Mouse (Mus musculus) right cerebral cortex, postnatal 36 days (tissue): Measurements from ENCODE around the gene Cyba.

Experiments used
- DNase-seq, 2 experiments: peaks; one replicate each; pipeline ENCODE4 v3.0.0; 2022; ENCODE audit warnings: low spot score in 2 of 2, mixed read lengths in 1 of 2

Gene Cyba

DNA sequence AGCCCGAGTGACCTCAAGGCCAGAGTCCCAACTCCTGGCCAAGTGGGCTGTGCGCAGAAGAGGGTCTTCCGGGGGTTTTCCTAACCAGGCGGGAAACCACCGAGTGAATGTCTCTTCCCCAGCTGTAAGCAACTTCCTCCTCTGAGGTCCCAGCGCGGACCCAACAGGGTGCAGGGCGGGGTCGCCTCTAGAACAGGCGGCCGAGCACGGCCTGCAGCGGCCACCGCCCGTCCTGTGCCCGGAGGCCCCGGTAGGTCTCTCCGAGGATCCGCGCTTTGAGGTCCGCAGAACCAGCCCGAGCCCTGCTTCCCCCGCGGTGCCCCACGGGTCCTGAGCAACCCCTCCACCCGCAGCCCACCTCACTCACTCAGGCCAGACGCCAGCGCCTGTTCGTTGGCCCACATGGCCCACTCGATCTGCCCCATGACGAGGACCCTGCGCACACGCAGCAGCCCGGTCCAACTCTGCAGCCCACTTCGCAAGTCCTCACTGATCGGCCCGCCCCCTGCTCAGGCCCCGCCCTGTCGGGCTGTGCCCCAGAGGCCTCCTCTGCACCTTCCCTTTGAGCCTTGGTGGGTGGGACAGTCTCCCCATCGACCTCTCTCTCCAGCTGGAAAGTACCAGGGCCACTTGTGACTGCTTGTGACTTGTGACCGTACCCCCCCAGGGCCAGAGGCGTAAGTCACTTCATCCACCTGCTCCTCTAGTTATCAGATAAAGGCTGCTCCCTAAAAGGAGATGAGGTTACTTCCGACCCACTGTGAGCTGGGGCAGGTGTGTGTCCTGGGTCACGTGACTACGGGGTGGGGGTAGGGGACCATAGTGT, at the start of gene Cyba:
Gene Cyba (minus strand): TSS at position 488 of the 826 bp plus-strand sequence.
- DNase-seq: no peak

DNA sequence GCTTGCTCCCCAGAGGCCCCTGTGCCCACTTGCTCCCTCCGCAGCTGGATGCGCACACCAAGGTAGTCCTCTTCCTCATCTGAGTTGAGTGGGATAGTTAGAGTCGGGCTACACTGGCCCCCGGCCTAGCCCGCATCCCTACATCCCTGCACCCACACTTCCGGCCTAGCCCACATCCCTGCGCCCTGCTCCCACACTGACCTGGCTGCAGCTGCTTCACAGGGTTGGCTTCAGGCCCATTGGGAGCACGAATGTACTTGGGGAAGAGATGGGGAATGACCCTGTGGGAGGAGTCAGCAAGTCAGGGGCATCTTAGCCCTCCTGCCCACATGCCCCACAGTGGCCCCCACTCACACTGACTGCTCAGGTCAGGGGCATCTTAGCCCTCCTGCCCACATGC, 49.7 kb upstream of the Cyba start:
- no peak for DNase-seq

DNA sequence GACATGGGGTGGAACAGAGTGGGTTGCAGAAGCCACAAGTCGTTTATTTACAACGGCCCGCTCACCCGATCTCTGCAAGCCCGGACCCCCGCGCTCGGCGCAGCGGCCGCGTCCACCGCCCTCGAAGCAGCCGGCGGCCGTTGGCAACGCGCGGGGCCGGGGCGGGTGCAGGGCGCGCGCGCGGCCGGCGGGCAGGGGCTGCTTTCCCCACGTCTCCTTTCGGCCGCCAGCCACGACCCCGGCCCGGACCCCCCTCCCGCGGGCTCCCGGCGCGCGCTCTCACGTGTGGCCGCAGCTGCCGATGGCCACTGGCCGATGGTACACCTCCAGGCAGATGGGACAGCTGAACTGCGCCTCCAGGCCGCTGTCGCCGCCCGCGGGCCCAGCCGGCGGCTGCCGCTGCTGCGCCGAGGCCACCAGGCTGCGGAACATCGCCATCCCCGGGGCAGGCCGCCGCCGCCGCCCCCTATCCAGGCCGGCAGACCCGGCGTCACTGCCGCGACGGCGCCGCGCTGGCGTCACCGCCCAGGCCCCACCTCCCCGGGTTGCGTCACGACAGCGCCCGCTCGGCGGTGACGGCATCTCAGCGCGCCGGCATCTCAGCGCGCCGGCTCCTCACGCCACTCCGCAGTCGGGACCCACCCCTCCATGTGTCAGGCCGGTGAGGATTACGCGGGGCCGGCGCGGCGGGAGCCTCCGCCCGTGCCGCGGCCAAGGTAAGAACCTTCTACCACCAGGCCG, 43.0 kb upstream of the Cyba start, which contains the start of the genes Rnf166 and Ctu2:
Gene Rnf166 (minus strand): TSS at position 485 of the 741 bp plus-strand sequence.
Gene Ctu2 (plus strand): TSS at position 564 of the 741 bp plus-strand sequence.
- DNase-seq: peak; percentile 82

DNA sequence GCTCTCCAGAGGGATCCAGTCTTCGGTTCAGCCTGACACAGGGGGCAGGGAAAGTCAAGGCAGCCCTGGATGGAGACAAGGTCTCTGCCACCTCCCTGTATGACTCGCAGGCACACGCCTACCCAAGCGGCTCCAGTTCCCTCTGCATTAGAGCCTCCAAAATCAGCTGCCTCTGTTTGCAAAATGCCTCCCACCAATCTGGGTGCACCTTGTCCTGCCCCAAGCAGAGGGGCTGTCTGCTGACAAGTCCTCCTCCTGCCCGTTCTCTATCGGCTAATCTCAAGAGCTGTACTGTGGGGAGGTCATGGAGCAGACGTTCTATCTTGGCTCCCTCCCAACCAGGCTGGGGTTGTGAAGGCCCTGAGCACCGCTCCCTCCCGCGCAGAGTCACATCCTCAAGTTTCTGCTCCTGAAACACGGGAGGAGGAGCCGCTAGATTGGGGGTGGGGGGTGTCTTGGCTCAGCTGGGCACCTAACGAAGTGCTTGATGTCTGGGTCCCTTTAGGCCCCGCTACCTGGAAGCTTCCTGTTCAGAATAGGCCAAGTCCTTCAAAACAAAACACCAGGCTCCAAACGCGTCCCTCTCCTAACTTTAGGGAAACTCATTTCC, 42.3 kb upstream of the Cyba start:
- peak in 1 of 2 experiments; percentile 49 for DNase-seq

DNA sequence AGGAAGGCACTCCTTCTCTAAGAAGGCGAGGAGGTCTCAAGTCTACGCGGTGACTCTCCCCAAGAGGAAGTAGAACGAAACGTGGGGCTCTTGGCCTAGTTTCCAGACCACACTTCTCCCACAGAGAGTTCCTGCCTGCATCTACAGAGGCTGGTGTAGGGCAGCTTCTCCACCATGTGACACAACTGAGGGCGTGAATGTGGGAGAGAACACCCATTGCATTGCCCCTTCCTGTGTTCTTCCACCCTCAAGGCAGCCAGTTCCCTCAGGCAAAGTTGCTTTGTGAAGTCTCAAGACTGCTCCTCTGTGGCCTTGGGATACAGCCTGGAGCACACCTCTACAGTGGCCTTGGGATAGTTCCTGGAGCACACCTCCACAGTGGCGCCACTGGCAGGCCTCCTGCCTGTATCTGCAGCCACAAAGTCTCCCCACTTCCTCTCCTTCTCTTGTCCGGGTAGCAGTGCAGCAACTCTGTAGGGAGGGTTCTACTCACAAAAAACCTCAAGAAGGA, 41.2 kb upstream of the Cyba start:
- peak in 1 of 2 experiments; percentile 39 for DNase-seq

DNA sequence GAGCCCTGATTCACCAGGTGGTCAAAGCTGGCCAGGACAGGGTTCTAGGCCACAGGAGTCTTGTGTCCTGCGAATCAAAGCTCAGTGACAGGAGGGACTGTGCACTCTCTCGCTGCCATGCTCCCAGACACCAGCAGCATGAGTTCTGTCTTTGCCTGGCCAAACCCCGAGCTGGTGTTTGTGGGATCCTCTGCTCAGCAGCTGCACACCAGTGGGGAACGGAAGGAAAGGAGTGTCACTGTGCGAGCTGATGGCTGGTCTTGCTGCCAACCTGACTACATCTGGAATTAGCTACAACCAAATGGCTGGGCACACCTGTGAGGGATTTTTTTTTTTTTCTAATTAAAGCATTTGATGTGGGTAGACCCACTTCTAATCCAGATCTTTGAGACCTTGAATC, 38.0 kb upstream of the Cyba start:
- DNase-seq: no peak

DNA sequence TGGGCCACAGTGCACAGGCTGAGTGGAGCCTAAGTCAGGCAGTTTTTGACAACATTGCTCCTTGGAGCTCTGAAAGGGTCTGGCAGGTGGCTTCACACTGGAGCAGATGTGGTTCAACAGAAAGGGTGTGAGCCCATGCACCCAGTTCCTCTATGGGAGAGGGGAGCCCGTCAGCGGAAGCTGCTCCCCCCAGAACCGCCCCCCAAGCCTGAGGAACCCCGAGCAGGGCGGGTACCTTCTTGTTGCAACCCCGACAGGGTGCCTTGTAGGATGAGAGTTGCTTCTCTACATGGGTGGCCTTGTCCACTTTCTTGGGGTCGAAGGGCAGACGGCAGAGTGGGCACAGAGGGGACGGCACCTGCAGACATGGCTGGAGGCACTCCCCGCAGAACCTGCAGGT, 37.2 kb upstream of the Cyba start:
- no peak for DNase-seq

DNA sequence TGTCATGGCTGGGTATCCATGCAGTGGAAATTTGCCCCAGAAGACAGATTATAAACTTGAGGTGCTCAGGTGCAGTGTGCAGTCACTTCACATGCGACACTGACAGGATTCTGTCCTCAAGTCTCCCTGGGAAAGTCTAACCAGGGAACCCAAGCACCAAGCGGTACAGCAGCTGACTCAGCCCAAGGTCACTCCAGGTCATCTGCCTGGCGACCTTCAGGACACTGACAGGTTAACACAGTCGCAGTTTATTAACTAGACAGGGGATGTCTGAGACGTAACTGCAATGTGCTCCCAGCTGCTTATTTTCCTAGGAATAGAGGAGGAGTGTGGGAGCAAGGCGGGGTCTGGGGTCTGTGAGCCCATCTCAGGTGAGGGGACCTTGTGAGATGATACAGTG, 36.7 kb upstream of the Cyba start:
- no peak for DNase-seq

DNA sequence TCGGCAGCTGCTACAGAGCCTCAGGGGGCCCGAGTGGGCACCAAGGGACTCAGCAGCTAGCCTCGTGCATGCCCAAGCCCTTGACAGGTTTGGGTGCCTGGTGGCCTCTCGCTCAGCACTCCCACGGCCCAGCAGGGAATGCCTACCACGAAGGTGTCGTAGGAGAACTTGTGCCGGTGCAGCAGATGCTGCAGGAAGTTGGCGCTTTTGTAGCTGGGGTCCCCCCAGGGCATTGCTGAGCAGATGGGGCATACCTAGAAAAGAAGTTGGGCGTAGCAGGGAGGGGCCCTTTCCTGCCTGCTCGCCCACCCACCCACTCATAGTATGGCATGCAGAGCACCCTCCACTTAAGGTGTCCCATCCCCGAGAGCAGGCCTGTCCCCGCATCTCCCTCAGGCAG, 35.1 kb upstream of the Cyba start:
- DNase-seq: no peak

DNA sequence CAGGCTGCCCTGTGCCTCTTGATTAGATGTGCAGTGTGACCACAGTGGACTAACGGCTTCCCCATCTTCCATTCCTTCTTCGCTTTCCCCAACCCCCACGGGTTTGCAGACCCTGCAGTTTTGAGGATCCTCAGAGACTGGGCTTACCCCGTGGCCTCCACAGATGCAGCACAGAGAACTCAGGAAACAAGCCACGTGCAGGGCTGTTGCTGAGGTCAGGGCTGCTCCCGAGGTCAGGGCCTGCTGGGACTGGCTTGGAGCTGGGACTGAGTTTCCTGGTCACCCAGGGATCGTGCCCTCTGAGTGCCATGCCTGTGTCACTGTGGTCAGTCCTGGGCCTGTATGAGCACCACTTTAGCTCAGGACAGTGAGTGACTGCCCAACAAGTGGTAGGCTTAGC, 32.3 kb upstream of the Cyba start:
- no peak for DNase-seq

DNA sequence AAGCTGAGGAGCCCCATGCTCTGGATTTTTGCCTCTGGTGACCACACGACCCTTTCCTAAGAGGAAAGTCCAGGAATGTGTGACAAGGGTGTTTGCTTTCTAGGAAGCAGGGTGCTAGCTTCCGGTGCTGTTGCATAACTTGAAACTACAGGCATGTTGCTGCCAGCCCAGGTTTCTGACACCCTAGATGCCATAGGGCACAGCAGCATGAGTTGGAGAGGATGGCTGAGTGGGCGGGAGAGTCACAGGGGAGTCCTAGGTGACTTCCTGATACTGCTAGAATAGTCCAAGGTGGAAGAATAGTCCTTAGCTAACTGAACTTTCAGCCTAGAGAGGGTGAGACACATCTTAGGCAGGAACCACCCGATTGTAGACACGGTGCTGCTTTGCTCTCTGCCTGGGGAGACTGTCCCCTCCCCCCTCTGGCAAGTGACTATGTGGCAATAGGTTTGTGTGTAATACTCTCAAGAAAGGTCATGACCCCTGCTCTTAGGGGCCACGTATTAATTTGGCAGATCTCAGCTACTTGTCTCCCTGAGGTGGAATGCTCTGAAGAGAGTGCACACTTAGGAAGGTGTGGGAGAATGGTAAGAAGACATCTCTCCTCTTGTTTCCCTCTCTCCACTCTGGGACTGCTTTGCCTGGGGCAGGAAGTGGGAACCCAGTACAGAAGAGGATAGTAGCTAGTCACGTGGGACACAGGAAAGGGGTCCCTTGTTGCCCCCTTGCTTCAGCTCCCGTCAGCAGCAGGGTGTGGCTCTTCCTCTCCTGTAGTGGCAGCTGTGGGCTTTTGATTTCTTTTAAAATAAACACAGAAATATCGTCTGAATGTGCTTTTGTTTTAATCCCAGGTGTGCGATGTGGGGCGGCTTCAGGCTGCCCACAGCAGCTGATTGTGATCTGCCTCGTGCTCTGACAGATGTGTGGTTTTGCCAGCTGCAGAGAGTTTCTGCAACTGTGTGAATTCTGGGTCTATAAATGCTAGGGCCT, 31.2 kb upstream of the Cyba start:
- no peak for DNase-seq

DNA sequence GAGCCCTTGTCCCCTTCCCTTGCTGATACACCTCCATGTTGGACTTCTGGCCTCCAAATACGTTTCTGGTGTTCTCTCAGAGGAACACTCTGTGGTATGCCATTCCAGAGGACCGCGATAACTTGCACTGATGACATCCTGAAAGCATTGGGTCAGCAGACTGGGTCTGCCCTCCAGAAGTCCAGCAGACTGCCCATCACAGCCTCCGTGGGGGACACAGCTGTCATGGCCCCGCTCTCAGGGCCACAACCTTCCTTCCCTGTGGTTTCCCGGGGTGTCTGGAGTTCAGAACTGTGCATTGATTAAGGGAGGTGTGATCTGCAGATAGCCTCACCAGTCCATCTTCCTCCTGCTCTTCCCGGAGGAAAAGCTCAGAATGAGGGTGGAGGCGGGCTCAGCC, 29.8 kb upstream of the Cyba start:
- no peak for DNase-seq

DNA sequence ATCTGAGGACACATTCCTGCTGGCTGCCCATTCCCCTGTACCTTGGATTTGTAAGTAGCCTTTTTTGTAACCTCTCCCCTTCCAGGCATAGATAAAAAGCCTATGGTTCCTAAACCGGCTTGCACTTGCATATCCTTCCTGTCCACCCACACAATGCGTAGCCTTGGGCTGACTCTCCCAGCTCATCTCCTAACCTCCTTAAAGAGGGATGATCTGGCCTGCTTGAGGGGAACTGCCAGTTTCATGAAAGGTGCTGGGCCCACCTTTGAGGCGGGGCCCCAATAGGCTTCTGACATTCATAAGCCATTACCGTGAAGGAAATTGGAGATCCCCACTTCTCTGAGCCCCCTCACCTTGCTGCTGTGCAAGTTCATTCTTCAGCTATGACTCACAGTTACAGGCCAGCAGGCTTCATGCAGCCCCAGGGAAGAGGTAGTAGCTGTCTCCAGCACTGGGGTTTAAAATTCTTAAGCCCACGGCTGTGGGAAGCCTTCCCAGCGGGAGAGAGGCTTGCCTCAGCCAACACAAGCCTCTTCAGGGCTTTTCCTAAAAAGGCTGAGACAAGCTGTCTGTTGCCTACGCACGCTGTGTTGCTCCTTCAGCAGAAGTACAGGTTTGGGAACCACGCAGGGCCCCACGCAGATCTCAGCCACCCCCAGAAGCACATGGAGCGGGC, 28.9 kb upstream of the Cyba start:
- DNase-seq: peak; percentile 77 to 90

DNA sequence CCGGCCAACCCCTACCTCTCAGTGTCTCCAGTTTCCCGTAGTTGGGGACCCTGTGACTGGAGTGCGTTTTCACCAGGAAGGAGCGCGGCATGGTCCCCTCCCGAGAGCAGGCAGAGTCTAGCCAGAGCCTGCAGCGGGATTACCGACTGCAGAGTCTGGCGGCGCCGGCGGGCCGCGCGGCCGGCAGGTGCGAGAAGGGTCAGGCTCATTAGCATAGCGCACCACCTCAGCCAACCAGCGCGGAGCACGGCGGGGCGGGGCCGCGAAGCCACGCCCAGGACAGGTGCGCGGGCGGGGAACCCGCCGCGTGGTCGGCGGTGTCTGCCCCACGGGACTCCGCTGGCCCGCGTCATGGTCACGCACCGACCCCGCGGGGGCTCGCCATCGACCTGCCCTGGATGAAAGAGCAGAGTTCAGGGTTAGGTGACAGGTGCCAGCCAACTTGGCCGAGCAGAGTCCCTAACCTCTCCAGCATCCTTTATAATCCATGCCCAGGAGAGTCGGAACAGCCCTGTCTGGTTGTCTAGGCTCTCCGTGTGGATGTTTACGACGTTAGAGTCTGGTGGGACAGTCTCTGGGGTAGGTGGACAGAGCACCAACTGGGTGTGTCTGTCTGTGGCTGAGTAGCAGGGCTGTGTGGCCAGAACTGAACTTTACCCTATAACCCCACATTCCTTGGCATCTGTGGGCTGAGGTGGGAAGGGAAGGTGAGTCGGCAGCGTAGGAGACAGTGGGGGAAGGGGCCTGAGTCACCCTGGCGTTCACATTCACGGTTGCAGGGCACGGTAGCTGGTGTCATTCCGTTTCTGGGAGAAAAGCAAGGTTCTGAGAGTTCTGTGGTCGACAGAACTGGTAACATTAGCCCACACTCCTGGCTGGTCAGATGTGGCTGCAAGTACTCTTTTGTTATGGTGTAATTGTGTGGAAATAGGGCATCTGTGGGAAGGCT, 28.1 kb upstream of the Cyba start, which contains the start of gene Snai3:
Gene Snai3 (minus strand): TSS at position 210 of the 949 bp plus-strand sequence.
- DNase-seq: no peak

DNA sequence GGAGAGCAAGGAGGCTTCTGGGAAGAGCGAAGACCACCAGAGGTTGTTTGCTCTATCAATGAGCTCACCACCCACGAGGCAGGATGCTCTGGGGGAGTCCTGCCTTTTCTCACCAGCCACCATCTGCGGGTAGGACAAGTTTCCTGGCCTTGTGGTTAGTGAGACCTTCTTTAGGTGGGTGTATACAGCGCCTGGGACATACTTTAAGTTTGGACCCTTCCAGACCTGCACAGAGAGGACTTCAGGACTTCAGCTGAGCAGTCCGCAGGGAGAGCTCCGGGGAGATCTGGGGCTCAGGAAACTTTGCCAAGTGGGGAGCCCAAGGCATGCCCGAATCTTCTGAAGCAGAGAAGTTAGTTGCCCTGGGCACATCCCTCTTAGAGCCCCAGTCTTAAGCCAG, 27.3 kb upstream of the Cyba start:
- DNase-seq: no peak

DNA sequence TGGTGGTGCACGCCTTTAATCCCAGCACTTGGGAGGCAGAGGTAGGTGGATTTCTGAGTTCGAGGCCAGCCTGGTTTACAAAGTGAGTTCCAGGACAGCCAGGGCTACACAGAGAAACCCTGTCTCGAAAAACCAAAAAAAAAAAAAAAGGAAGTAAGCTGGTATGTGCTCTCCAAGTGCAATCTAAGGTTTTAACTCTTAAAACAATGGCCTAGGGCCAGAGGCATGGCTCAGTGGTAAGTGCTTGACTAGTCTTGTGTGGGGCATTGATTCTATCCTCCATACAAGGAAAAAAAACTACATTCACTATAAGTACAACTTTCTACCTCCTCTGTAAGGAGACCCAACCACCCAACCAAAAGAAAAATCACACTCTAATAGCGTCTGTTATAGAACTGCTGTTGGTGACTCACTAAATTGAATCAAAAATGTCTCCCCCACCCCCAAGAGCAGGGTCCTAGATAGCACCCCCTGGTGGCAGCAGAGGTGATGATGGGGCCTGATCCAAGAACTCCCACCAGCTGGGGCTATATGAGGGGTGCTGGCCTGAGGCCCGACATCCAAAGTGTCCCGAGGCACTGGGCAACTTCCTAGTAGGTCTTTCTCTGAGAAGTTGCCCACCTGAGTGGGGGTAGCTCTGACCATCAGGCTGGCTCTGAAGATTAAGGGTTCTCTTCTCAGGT, 26.6 kb upstream of the Cyba start:
- DNase-seq: no peak

DNA sequence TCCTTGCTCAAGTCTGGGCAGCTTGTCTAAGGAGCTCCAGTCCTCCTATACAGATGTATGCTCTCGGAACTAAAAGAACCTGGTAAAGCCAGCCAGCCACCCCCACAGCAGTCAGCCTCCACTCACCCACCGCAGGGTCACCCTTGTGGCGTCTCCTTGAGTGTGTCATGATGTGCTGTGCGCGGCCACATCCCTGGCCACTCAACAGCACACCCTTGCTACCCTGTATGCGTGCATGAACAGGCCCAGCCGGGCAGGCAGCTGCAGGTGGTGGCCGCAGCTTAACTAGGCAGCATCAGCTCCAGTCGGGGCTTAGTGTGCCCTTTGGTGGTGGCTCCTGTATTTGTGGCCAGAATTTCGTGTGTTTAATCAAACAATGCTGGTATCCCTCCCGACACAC, 24.4 kb upstream of the Cyba start:
- DNase-seq: no peak

DNA sequence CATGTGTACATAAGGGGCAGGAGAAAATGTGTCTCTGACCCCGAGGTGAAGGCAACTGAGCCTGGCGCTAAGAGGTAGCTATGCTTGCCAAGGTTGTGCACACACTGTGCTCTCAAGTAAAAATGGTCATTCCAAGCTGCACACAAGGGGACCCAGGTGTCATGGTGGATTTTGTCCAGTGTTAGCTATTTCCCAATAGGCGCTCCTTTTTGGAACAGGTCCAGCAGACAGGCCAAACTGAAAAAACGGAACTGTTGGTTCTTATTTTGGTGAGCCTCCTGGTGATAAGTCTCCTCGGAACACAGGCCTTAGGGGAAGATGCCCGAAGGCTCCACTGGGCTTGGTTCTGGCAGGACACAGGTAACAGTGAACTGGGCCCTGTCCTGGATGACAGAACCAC, 21.7 kb upstream of the Cyba start:
- no peak for DNase-seq

DNA sequence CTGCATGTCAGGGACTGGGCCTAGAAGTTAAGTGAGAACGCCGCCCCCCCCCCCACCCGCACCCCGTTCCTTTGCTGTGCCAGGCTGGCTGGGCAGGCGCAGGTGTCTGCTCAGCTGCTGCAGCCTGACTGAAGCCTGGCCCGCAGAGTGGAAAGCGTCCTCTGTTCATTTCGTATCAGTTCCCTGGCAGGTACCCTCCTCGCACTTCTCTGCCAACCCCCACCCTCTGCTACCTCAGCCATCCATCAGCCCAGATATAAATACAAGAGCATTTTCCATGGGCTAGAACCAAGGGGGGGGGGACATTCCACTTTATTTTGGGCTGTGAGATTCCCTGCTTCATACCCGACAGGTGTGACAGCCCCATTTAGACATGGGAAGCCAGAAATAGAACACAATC, 19.4 kb upstream of the Cyba start:
- DNase-seq: no peak
